Mouse (Mus musculus): Measurements from ENCODE around the gene Camk2g.

GRCm38 (mm10) chr14:20746935-20747334 is 47.0 kb downstream of the Camk2g start:
- TF ChIP-seq POLR2A (IDR thresholded peaks at IDR 0.05; ENCODE audit: control insufficient read depth, low read depth, low read length): no peak
- TF ChIP-seq CTCF (IDR thresholded peaks at IDR 0.05; ENCODE audit: control insufficient read depth, insufficient read depth, insufficient replicate concordance, low read depth, low read length): no peak
